Mouse (Mus musculus) c-Kit-positive CD71-positive TER-119-positive erythroid progenitor cells, embryonic 14.5 days (primary cell): ENCODE measurements around the gene Tbc1d4.

Experiments used
- DNase-seq: peaks from one replicate; pipeline ENCODE4 v3.0.0-alpha.2; 2013; ENCODE audit warnings: low spot score

The Tbc1d4 gene

DNA sequence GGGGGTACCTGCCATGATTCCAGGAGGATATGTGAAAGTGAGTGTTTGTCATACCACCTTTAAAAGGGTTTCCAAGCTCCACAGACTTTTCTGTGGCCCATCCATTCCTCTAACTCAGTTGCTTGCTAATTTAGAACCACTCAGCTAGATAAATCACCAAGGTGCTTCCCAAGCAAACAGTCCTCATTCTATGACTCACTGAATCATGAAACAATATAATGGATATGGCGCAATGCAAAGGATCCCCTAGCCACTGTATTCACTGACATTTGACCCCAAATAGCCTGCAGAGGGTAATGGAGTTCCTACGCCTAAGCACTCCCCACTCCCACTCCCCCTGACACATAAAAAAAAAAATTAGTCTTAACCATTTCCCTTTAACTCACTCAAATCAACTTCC, 191.3 kb downstream of the Tbc1d4 start:
- DNase-seq = no peak
